In genomic region chr12:8357449-8357848, GRCm38 (mm10) we compare ENCODE assay signal across 8 mouse cellular contexts. TPM values are rescaled to one million over a fixed set of nuclear protein-coding genes. Genes with fewer than 3 reads are reported as not detected.
A peak's percentile ranks its signal among the peaks of the same experiment; 100 is the strongest.
DNase-seq lines count a peak whose midpoint lies in the region; ATAC-seq lines count a peak whose summit lies in the region.

No protein-coding gene starts in this region.

- H3K4me2 ChIP-seq in hindbrain, embryonic 14.5 days (replicated peaks): no peak overlapping the region
- no peak overlapping the region for H3K4me2 ChIP-seq in hindbrain, embryonic 11.5 days (replicated peaks; ENCODE audit: low read depth, low read length)
- H3K4me2 ChIP-seq in midbrain, embryonic 14.5 days (ENCODE audit: low read length): no peak overlapping the region

- DNase-seq in hindbrain, embryonic 14.5 days (ENCODE audit: low spot score): peak; percentile 71
- DNase-seq in hindbrain, embryonic 11.5 days (ENCODE audit: low spot score): no peak
- DNase-seq in cerebellum, postnatal 36 days: peak; percentile 18 to 28
- DNase-seq in kidney, adult 18-20 months: peak; percentile 52
- DNase-seq in left cerebral cortex, postnatal 4 days: peak; percentile 79
- peak; percentile 50 for DNase-seq in midbrain, embryonic 14.5 days
- DNase-seq in thymus, postnatal 10 days (ENCODE audit: low spot score in 2 of 2): peak; percentile 10 to 11

- no peak overlapping the region for H3K9ac ChIP-seq in hindbrain, embryonic 14.5 days
- no peak overlapping the region for H3K9ac ChIP-seq in hindbrain, embryonic 11.5 days (ENCODE audit: low read depth, low read length)
- no peak overlapping the region for H3K9ac ChIP-seq in midbrain, embryonic 14.5 days (replicated peaks; ENCODE audit: low read length)

- peak overlapping the region; percentile 57; the same call in 1 of the 2 replicates for H3K27ac ChIP-seq in hindbrain, embryonic 14.5 days
- H3K27ac ChIP-seq in hindbrain, embryonic 11.5 days (ENCODE audit: low read depth, low read length): no peak overlapping the region
- H3K27ac ChIP-seq in midbrain, embryonic 14.5 days (replicated peaks; ENCODE audit: low read depth, low read length): peak overlapping the region; percentile 37; the same call in 1 of the 2 replicates

- H3K9me3 ChIP-seq in hindbrain, embryonic 14.5 days (ENCODE audit: control insufficient read depth, low read length): no peaks in the 10 kb centered on the region
- H3K9me3 ChIP-seq in hindbrain, embryonic 11.5 days (ENCODE audit: control insufficient read depth, low read length): no peaks in the 10 kb centered on the region
- no peaks in the 10 kb centered on the region for H3K9me3 ChIP-seq in midbrain, embryonic 14.5 days (ENCODE audit: control insufficient read depth, low read length)

- 64% methylated on average over 5 of the region's 5 CpGs for WGBS in hindbrain, embryonic 14.5 days
- WGBS in hindbrain, embryonic 11.5 days: 68% methylated on average over 5 of the region's 5 CpGs
- 71% methylated on average over 5 of the region's 5 CpGs for WGBS in midbrain, embryonic 14.5 days

- peaks cover 3% of the 10 kb centered on the region; the same call in 1 of the 2 replicates for H3K4me1 ChIP-seq in hindbrain, embryonic 14.5 days (replicated peaks; ENCODE audit: control insufficient read depth, insufficient read depth, low read length)
- no peaks in the 10 kb centered on the region for H3K4me1 ChIP-seq in hindbrain, embryonic 11.5 days (replicated peaks; ENCODE audit: control insufficient read depth, insufficient read depth, low read length)
- no peaks in the 10 kb centered on the region for H3K4me1 ChIP-seq in midbrain, embryonic 14.5 days (ENCODE audit: control insufficient read depth, insufficient read depth, low read length)

- no peaks in the 10 kb centered on the region for H3K27me3 ChIP-seq in hindbrain, embryonic 14.5 days (ENCODE audit: control insufficient read depth, insufficient read depth, low read length)
- no peaks in the 10 kb centered on the region for H3K27me3 ChIP-seq in hindbrain, embryonic 11.5 days (ENCODE audit: control insufficient read depth, insufficient read depth, low read length)
- no peaks in the 10 kb centered on the region for H3K27me3 ChIP-seq in midbrain, embryonic 14.5 days (ENCODE audit: control insufficient read depth, insufficient read depth, low read length)

- ATAC-seq in hindbrain, embryonic 14.5 days (ENCODE audit: low FRiP score): peak; percentile 75
- ATAC-seq in hindbrain, embryonic 11.5 days (ENCODE audit: low FRiP score): no peak
- peak; percentile 93 for ATAC-seq in granulocyte monocyte progenitor cell, adult 5-6 weeks (replicated peaks; ENCODE audit: poor library complexity, severe bottlenecking)
- ATAC-seq in midbrain, embryonic 14.5 days (ENCODE audit: low FRiP score, low TSS enrichment): no peak

- no peaks in the 10 kb centered on the region for H3K36me3 ChIP-seq in hindbrain, embryonic 14.5 days (replicated peaks; ENCODE audit: control insufficient read depth, insufficient read depth)
- no peaks in the 10 kb centered on the region for H3K36me3 ChIP-seq in hindbrain, embryonic 11.5 days (ENCODE audit: control insufficient read depth, insufficient read depth, low read length)
- H3K36me3 ChIP-seq in midbrain, embryonic 14.5 days (ENCODE audit: control insufficient read depth, insufficient read depth, low read length): no peaks in the 10 kb centered on the region

- no peak overlapping the region for H3K4me3 ChIP-seq in hindbrain, embryonic 14.5 days (replicated peaks; ENCODE audit: low read length)
- H3K4me3 ChIP-seq in hindbrain, embryonic 11.5 days (ENCODE audit: low read depth, low read length): no peak overlapping the region
- no peak overlapping the region for H3K4me3 ChIP-seq in midbrain, embryonic 14.5 days (replicated peaks; ENCODE audit: low read depth, low read length)

- intact Hi-C loops in left cerebral cortex, postnatal 4 days (cut with DNase I): no loop called here

RNA-seq across cellular contexts. Expression of gene Hs1bp3, which starts 44.2 kb away (rescaled TPM):
- polyA plus RNA-seq in hindbrain, embryonic 14.5 days (2014; fragmentation: Nextera tagmentation; extraction: Ambion mirVana): 5.9 and 6.2 TPM in 2 replicates
- polyA plus RNA-seq in hindbrain, embryonic 11.5 days (2014; fragmentation: Nextera tagmentation; extraction: Ambion mirVana): 6.9 TPM in 2 replicates
- 5.4 and 19.9 TPM in 2 replicates for total RNA-seq in granulocyte monocyte progenitor cell, adult 5-6 weeks (2014; fragmentation: Nextera tagmentation)
- 5.8 and 11.2 TPM in 2 replicates for total RNA-seq in granulocyte monocyte progenitor cell, adult 5-6 weeks (2017)
- total RNA-seq in left cerebral cortex, postnatal 4 days (2021): 10 to 100 TPM; 10.3 to 11.0 TPM
- polyA plus RNA-seq in midbrain, embryonic 14.5 days (2014; fragmentation: Nextera tagmentation; extraction: Ambion mirVana): 6.7 and 7.0 TPM in 2 replicates

RNA-seq across cellular contexts. Expression of gene Gdf7, which starts 55.7 kb away (rescaled TPM):
- polyA plus RNA-seq in hindbrain, embryonic 14.5 days (2014; fragmentation: Nextera tagmentation; extraction: Ambion mirVana): 0.14 and 0.67 TPM in 2 replicates
- 0.59 and 1.4 TPM in 2 replicates for polyA plus RNA-seq in hindbrain, embryonic 11.5 days (2014; fragmentation: Nextera tagmentation; extraction: Ambion mirVana)
- not detected in 2 replicates for total RNA-seq in granulocyte monocyte progenitor cell, adult 5-6 weeks (2014; fragmentation: Nextera tagmentation)
- not detected in 2 replicates for total RNA-seq in granulocyte monocyte progenitor cell, adult 5-6 weeks (2017)
- total RNA-seq in left cerebral cortex, postnatal 4 days (2021): not detected
- 0.25 TPM in 1 of 2 replicates, not detected in the other for polyA plus RNA-seq in midbrain, embryonic 14.5 days (2014; fragmentation: Nextera tagmentation; extraction: Ambion mirVana)

Comparison
In these comparisons a context has a peak if more than half of its experiments do, and no peak if none do; other contexts are left out.
1. ATAC-seq: peak in hindbrain, embryonic 14.5 days (single experiment) and granulocyte monocyte progenitor cell, adult 5-6 weeks (single experiment); none in hindbrain, embryonic 11.5 days (single experiment) and midbrain, embryonic 14.5 days (single experiment).